Mouse (Mus musculus): Measurements from ENCODE around the gene Pkp1. TPM values are rescaled to one million over a fixed set of nuclear protein-coding genes. Genes with fewer than 3 reads are reported as not detected.

Pkp1 gene
- polyA plus RNA-seq, 1 experiment = 40.6 TPM

GRCm38 (mm10) chr1:135891424-135892216 is 27.4 kb downstream of the Pkp1 start:
- 65% methylated on average over 11 of the region's 11 CpGs for WGBS
- H3K4me3 ChIP-seq (replicated peaks; ENCODE audit: extremely low read depth, low read depth, low read length) = no peak overlapping the region

DNA sequence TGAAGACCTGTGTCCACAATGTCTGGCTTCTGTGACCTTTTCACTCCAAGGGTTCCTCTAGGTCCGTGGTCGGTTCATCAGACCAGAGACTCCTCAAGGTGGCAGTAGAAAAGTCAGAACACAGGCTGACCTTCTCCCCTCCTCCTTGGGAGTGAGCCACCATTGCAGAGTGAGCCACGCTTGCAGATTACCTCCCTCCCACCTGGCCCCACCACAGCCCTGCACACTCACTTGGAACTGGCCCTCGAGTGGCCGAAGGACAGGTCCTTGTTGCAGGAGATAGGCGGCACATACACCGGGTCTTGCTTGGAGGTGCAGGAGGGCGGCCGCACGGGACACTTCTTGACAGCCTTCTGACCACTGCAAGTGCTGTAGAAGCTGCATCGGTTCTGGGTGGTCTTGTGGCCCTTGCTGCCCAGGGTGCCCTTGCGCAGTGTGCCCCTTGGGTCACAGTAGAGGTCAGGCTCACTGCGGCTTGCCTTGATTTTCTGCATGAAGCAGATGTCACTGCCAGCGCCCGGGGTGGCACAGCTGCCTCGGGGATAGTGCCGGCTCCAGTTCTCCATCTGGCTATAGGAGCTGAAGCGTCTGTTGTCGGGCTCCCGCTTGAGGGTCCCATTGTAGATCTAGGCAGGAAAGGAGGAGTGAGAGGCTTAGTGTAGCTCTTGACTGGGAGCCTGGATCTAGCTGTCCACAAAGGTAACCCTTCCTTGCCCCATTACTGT is 29.4 kb downstream of the Pkp1 start:
- Histone ChIP-seq H3K4me1 (ENCODE audit: control insufficient read depth, insufficient read depth, low read length) (no peaks in the 10 kb centered on the region), H3K4me3 (replicated peaks; ENCODE audit: extremely low read depth, low read depth, low read length) (no peak overlapping the region)
- DNase-seq = no peak
- WGBS = 72% methylated on average over 20 of the region's 20 CpGs
- no peak for TF ChIP-seq POLR2A (IDR thresholded peaks at IDR 0.05; ENCODE audit: borderline replicate concordance, extremely low read depth, low read depth, low read length)
- no peak for TF ChIP-seq CTCF (IDR thresholded peaks at IDR 0.05; ENCODE audit: insufficient read depth, low read length)

More at GRCm38 (mm10) chr1:135891424-135892216, 27.4 kb downstream of the Pkp1 start:
- DNase-seq = no peak
- TF ChIP-seq POLR2A (IDR thresholded peaks at IDR 0.05; ENCODE audit: borderline replicate concordance, extremely low read depth, low read depth, low read length) (no peak), CTCF (IDR thresholded peaks at IDR 0.05; ENCODE audit: insufficient read depth, low read length) (no peak)
- no peaks in the 10 kb centered on the region for H3K4me1 ChIP-seq (ENCODE audit: control insufficient read depth, insufficient read depth, low read length)

DNA sequence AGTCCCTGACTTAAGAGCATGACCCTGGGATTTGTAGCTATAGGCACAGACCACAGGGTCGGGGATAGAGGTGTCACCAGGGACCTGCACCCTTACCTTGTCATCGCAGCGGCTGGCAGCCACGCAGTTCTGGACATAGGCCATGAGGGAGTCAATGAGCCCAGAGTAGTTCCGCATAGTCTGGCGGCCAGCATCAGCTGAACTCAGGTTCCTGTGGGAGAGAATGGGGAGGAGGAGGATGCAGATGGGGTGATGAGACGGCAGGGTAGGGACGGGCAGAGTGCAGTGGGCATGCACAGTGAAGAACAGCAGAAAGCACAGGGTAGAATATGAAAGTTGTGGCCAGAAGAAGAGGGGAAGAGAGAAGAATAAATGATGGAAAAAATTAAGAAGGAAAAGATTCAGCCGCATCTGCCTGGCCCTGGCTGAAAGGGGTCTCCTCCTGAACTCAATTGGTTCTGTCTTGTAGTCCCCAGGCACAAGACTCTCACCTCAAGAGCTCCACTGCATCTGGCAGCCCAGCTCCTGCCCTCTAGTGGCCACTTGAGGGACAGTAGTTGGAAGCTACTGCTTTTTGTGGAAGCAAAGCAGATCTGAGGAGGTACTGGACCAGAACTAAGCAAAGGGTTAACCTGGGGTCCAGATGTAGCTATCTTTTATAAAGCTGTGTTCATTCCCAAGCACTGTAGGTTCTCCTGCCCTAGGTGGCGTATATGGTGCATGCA is 36.5 kb downstream of the Pkp1 start:
- Histone ChIP-seq H3K4me1 (ENCODE audit: control insufficient read depth, insufficient read depth, low read length) (no peaks in the 10 kb centered on the region), H3K4me3 (replicated peaks; ENCODE audit: extremely low read depth, low read depth, low read length) (no peak overlapping the region)
- DNase-seq = peak; percentile 40
- TF ChIP-seq POLR2A (IDR thresholded peaks at IDR 0.05; ENCODE audit: borderline replicate concordance, extremely low read depth, low read depth, low read length) = no peak
- peak; percentile 81 for TF ChIP-seq CTCF (IDR thresholded peaks at IDR 0.05; ENCODE audit: insufficient read depth, low read length)
- 69% methylated on average over 10 of the region's 10 CpGs for WGBS

DNA sequence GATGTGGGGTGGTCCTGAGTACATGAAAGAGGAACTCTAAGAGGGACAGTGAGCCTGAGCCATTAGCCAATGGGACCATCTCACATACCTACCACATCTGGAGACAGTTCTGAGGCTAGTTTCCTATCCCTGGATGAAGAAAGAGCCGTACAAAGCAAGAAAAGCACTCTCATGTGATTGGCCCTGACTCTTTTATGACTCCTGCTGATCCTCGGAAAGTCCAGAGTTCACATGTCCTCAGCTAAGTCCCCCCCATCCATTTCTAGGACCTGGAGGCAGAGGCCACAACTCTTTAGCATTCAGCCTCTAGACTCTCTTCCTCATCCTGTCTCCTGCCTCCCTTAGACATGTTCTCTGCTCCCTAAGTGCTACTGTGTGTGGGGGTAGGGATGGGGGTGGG is 41.8 kb downstream of the Pkp1 start:
- TF ChIP-seq CTCF (IDR thresholded peaks at IDR 0.05; ENCODE audit: insufficient read depth, low read length) = no peak
- no peak for TF ChIP-seq POLR2A (IDR thresholded peaks at IDR 0.05; ENCODE audit: borderline replicate concordance, extremely low read depth, low read depth, low read length)
- DNase-seq = no peak
- 79% methylated on average over 2 of the region's 2 CpGs for WGBS
- H3K4me3 ChIP-seq (replicated peaks; ENCODE audit: extremely low read depth, low read depth, low read length) = no peak overlapping the region
- H3K4me1 ChIP-seq (ENCODE audit: control insufficient read depth, insufficient read depth, low read length) = no peaks in the 10 kb centered on the region

- 76% methylated on average over 4 of the region's 4 CpGs for WGBS
- H3K4me3 ChIP-seq (replicated peaks; ENCODE audit: extremely low read depth, low read depth, low read length) = no peak overlapping the region
- DNase-seq = no peak
- no peaks in the 10 kb centered on the region for H3K4me1 ChIP-seq (ENCODE audit: control insufficient read depth, insufficient read depth, low read length)
- TF ChIP-seq POLR2A (IDR thresholded peaks at IDR 0.05; ENCODE audit: borderline replicate concordance, extremely low read depth, low read depth, low read length) = no peak
- no peak for TF ChIP-seq CTCF (IDR thresholded peaks at IDR 0.05; ENCODE audit: insufficient read depth, low read length)
These were observed 46.0 kb downstream of the Pkp1 start for GRCm38 (mm10) chr1:135872991-135873390.

GRCm38 (mm10) chr1:135868570-135868969 is 50.4 kb downstream of the Pkp1 start:
- no peak overlapping the region for H3K4me3 ChIP-seq (replicated peaks; ENCODE audit: extremely low read depth, low read depth, low read length)
- no peaks in the 10 kb centered on the region for H3K4me1 ChIP-seq (ENCODE audit: control insufficient read depth, insufficient read depth, low read length)
- no peak for DNase-seq
- no peak for TF ChIP-seq POLR2A (IDR thresholded peaks at IDR 0.05; ENCODE audit: borderline replicate concordance, extremely low read depth, low read depth, low read length)
- no peak for TF ChIP-seq CTCF (IDR thresholded peaks at IDR 0.05; ENCODE audit: insufficient read depth, low read length)
- WGBS = 87% methylated on average over 6 of the region's 6 CpGs

DNA sequence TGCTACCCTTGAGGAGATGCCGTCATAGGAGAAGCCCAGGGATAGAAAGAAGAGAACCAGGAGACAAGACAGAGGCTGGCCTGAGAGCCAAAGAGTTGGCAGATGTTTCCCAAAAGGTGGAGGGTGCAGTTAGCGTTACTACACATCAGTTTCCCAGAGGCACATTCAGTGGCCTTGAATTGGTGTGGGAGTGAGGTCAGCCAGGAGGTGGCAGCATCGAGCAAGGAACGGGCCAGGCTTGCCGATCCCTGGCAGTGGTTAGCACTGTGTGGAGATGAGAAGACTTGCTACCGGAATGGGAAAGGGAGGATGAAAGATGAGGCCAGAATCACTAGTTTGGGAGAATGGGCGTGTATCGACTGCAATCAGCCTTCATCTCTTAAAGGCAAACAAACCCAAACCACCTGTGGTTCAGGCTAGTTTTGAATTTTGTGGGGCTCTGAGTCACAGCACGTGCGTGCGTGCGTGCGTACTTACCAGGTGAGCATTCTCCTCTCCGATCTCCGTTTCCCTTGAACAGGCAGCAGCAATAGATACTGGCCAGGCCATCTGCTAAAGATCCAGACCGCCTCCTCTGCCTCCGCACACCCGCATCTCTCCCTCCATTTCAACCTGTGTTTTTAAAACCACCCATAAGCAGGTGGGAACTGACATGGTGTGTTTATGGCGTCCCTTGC is 53.4 kb downstream of the Pkp1 start:
- DNase-seq = peak; percentile 78
- Histone ChIP-seq H3K4me1 (ENCODE audit: control insufficient read depth, insufficient read depth, low read length) (0 out of 2 replicates have a peak, but pooled peaks cover 2% of the 10 kb centered on the region), H3K4me3 (replicated peaks; ENCODE audit: extremely low read depth, low read depth, low read length) (no peak overlapping the region)
- WGBS = 50% methylated on average over 19 of the region's 19 CpGs
- TF ChIP-seq POLR2A (IDR thresholded peaks at IDR 0.05; ENCODE audit: borderline replicate concordance, extremely low read depth, low read depth, low read length) (no peak), CTCF (IDR thresholded peaks at IDR 0.05; ENCODE audit: insufficient read depth, low read length) (peak; percentile 98)

DNA sequence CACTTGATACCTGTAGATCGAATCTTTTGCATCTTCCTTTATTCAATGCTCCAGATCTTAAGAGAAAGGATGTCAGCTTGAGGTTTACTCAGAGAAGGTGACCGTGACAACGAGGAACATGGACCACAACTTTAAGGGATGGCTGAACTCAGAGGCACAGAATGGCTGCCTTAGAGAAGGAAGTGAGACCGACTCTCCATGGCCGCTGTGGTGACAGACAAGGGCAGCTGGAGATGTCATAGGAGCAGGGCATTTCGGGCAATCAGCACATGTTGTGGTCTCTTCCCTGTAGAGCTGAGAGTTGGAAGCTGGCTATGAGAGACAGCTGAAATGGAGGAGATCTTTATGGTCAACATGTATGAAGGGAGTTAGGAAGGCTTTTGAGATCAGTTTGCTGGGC is 54.2 kb downstream of the Pkp1 start:
- Histone ChIP-seq H3K4me1 (ENCODE audit: control insufficient read depth, insufficient read depth, low read length) (0 out of 2 replicates have a peak, but pooled peaks cover 2% of the 10 kb centered on the region), H3K4me3 (replicated peaks; ENCODE audit: extremely low read depth, low read depth, low read length) (no peak overlapping the region)
- 79% methylated on average over 6 of the region's 6 CpGs for WGBS
- no peak for TF ChIP-seq CTCF (IDR thresholded peaks at IDR 0.05; ENCODE audit: insufficient read depth, low read length)
- no peak for TF ChIP-seq POLR2A (IDR thresholded peaks at IDR 0.05; ENCODE audit: borderline replicate concordance, extremely low read depth, low read depth, low read length)
- DNase-seq = no peak
